Mouse (Mus musculus): ENCODE measurements around the gene Adam1a. TPM values are rescaled to one million over a fixed set of nuclear protein-coding genes. Genes with fewer than 3 reads are reported as not detected.
"Not testable (repeated sequence)": the region's sequence is repeated elsewhere in the genome, so short reads cannot be mapped to it uniquely, and the experiment has no call there.

The Adam1a gene
- polyA plus RNA-seq, 1 experiment from 2014 or later = 0.33 TPM

DNA sequence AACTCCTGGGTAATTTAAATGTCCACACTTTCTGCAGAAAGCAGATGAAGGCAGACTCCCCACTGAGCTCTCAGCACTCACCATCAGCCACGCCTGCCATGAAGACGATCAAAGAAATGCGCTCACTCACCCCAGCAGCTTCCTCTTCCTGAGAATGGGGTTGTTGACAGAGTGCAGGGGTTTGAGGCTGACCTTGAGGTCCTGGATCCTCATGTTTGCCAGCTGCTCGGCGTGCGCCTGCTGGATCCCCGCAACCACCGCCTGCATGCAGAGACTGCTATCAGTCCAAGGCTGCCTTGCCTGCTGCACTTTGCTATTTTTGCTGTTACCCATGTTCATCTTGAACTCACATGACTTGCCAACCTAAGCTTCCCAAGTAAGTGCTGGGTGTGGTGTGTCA is 18.3 kb downstream of the Adam1a start:
- Histone ChIP-seq H3K27ac (no peak overlapping the region; the same call in 1 of the 2 replicates), H3K27me3 (no peaks in the 10 kb centered on the region), H3K9ac (no peak overlapping the region), H3K4me2 (no peak overlapping the region), H3K9me3 (replicated peaks) (no peaks in the 10 kb centered on the region), H3K4me1 (replicated peaks) (no peaks in the 10 kb centered on the region), H3K36me3 (peaks cover 85% of the 10 kb centered on the region), H3K4me3 (replicated peaks) (no peak overlapping the region)
- 83% methylated on average over 8 of the region's 8 CpGs for WGBS (ENCODE audit: insufficient replicate concordance)
- DNase-seq = no peak
- ATAC-seq (ENCODE audit: low read depth) = no peak

- DNase-seq = no peak
These were observed 18.8 kb downstream of the Adam1a start for GRCm38 (mm10) chr5:121526526-121526925.

GRCm38 (mm10) chr5:121525774-121526450 is 19.4 kb downstream of the Adam1a start:
- 88% methylated on average over 14 of the region's 14 CpGs for WGBS (ENCODE audit: insufficient replicate concordance)
- Histone ChIP-seq H3K36me3 (peaks cover 86% of the 10 kb centered on the region), H3K4me1 (replicated peaks) (no peaks in the 10 kb centered on the region), H3K4me2 (no peak overlapping the region), H3K9ac (no peak overlapping the region), H3K4me3 (replicated peaks) (no peak overlapping the region), H3K27me3 (no peaks in the 10 kb centered on the region), H3K27ac (no peak overlapping the region), H3K9me3 (replicated peaks) (no peaks in the 10 kb centered on the region)
- ATAC-seq (ENCODE audit: low read depth) (no peak), DNase-seq (no peak)

More at GRCm38 (mm10) chr5:121526526-121526925, 18.8 kb downstream of the Adam1a start:
- Histone ChIP-seq H3K36me3 (peaks cover 86% of the 10 kb centered on the region), H3K4me2 (no peak overlapping the region), H3K4me3 (replicated peaks) (no peak overlapping the region), H3K27me3 (no peaks in the 10 kb centered on the region), H3K27ac (no peak overlapping the region), H3K9ac (no peak overlapping the region), H3K4me1 (replicated peaks) (no peaks in the 10 kb centered on the region), H3K9me3 (replicated peaks) (no peaks in the 10 kb centered on the region)
- 84% methylated on average over 7 of the region's 7 CpGs for WGBS (ENCODE audit: insufficient replicate concordance)
- ATAC-seq (ENCODE audit: low read depth) = no peak

DNA sequence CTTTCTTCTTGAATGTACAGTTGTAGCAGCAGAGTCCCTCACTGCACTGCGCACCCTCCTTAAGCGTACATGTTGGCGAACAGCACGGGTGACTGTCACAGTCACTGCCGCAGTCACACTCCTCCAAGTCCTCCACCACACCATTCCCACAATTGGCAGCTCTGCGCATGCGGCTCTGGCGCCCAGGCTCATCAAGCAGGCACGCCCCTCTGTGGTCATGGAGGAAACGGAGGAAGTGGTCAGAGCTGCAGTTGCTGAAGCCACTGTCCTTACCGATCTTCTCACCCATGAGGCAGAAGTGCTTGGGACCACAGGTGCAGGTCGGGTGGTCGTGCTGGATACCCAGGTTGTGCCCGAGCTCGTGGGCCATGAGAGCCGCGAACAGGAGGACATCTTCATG is 25.5 kb downstream of the Adam1a start:
- not testable (repeated sequence) for DNase-seq; H3K9me3 ChIP-seq (replicated peaks); H3K9ac ChIP-seq; H3K27ac ChIP-seq; H3K4me1 ChIP-seq (replicated peaks); H3K4me3 ChIP-seq (replicated peaks); H3K4me2 ChIP-seq; ATAC-seq (ENCODE audit: low read depth); H3K27me3 ChIP-seq
- peaks cover 40% of the 10 kb centered on the region for H3K36me3 ChIP-seq
- 51% methylated on average over 11 of the region's 17 CpGs for WGBS (ENCODE audit: insufficient replicate concordance)

- WGBS (ENCODE audit: insufficient replicate concordance) = 77% methylated on average over 9 of the region's 9 CpGs
- DNase-seq (no peak), ATAC-seq (ENCODE audit: low read depth) (no peak)
- H3K27me3 ChIP-seq = no peaks in the 10 kb centered on the region
- H3K9ac ChIP-seq = no peak overlapping the region
- H3K27ac ChIP-seq = no peak overlapping the region
- H3K4me3 ChIP-seq (replicated peaks) = no peak overlapping the region
- no peak overlapping the region for H3K4me2 ChIP-seq
- H3K36me3 ChIP-seq = peaks cover 32% of the 10 kb centered on the region
- H3K9me3 ChIP-seq (replicated peaks) = no peaks in the 10 kb centered on the region
- H3K4me1 ChIP-seq (replicated peaks) = no peaks in the 10 kb centered on the region
These were observed 26.3 kb downstream of the Adam1a start for GRCm38 (mm10) chr5:121518983-121519382.

DNA sequence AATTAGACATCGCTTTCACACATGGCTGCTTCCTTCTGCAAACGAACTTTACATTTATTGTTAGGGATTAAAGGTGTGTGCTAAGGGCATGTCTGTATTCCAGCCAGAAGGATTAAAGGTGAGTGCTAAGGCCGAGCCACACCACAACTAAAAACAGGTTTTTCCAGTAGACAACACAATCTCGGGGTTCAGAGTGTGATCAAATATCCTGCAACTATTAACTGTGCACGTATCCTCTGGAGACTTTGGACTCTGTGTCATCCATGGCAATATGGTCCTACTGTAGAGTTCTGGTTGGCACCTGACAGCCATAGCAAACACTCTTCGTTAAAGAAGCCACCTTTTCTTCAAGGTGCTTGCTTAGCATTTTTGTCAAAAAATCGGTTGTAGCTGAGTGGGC is 35.3 kb downstream of the Adam1a start:
- H3K36me3 ChIP-seq = no peaks in the 10 kb centered on the region
- no peak overlapping the region for H3K9ac ChIP-seq
- H3K27me3 ChIP-seq = no peaks in the 10 kb centered on the region
- WGBS (ENCODE audit: insufficient replicate concordance) = 59% methylated on average over 7 of the region's 7 CpGs
- no peak overlapping the region for H3K4me3 ChIP-seq (replicated peaks)
- no peak for DNase-seq
- H3K27ac ChIP-seq = no peak overlapping the region
- ATAC-seq (ENCODE audit: low read depth) = no peak
- H3K4me1 ChIP-seq (replicated peaks) = no peaks in the 10 kb centered on the region
- no peak overlapping the region for H3K4me2 ChIP-seq
- no peaks in the 10 kb centered on the region for H3K9me3 ChIP-seq (replicated peaks)

DNA sequence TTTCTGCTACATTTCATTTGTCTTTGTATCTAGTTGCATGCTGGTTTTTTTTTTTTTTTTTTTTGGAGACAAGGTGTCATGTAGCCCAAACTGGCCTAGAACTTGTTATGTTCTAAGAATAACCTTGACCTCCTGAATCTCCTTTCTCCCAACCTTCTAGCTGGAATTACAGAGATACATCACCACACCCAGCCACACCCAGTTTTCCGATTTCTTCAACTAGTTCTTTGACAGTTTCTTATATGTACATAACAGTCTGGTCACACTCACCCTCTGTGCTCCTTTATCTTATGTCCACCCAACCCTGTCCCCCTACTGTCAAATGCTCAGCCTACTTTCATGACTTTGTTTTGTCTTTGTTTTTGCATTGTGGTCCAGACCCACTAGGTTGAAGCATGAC is 38.4 kb downstream of the Adam1a start:
- H3K27ac ChIP-seq = no peak overlapping the region
- H3K27me3 ChIP-seq = no peaks in the 10 kb centered on the region
- 39% methylated on average over 1 of the region's 1 CpGs for WGBS (ENCODE audit: insufficient replicate concordance)
- DNase-seq (no peak), ATAC-seq (ENCODE audit: low read depth) (no peak)
- no peak overlapping the region for H3K4me2 ChIP-seq
- no peaks in the 10 kb centered on the region for H3K9me3 ChIP-seq (replicated peaks)
- no peak overlapping the region for H3K9ac ChIP-seq
- no peaks in the 10 kb centered on the region for H3K36me3 ChIP-seq
- H3K4me1 ChIP-seq (replicated peaks) = no peaks in the 10 kb centered on the region
- H3K4me3 ChIP-seq (replicated peaks) = no peak overlapping the region

- no peaks in the 10 kb centered on the region for H3K27me3 ChIP-seq
- H3K36me3 ChIP-seq = no peaks in the 10 kb centered on the region
- ATAC-seq (ENCODE audit: low read depth) (no peak), DNase-seq (no peak)
- 58% methylated on average over 3 of the region's 3 CpGs for WGBS (ENCODE audit: insufficient replicate concordance)
- H3K9ac ChIP-seq = no peak within 1 kb of the TSS
- H3K4me2 ChIP-seq = no peak within 1 kb of the TSS
- no peak within 1 kb of the TSS for H3K4me3 ChIP-seq (replicated peaks)
- H3K27ac ChIP-seq = no peak within 1 kb of the TSS
- H3K4me1 ChIP-seq (replicated peaks) = peaks cover 14% of the 10 kb centered on the region
- no peaks in the 10 kb centered on the region for H3K9me3 ChIP-seq (replicated peaks)
These were observed 42.1 kb downstream of the Adam1a start, which contains the start of gene Adam1b for GRCm38 (mm10) chr5:121503231-121503630. Gene Adam1b, minus strand, starts transcription at chr5:121503435.

GRCm38 (mm10) chr5:121501424-121501996 is 43.8 kb downstream of the Adam1a start:
- not testable (repeated sequence) for H3K36me3 ChIP-seq; H3K27me3 ChIP-seq; H3K9ac ChIP-seq; H3K4me3 ChIP-seq (replicated peaks); H3K27ac ChIP-seq; H3K9me3 ChIP-seq (replicated peaks)
- peaks cover 14% of the 10 kb centered on the region for H3K4me1 ChIP-seq (replicated peaks)
- H3K4me2 ChIP-seq = peak overlapping the region; percentile 36
- ATAC-seq (ENCODE audit: low read depth) (0 out of 2 replicates have a peak, but pooled peaks have one; percentile 47), DNase-seq (peak; percentile 10)
- WGBS (ENCODE audit: insufficient replicate concordance) = 28% methylated on average over 11 of the region's 17 CpGs

- peaks cover 14% of the 10 kb centered on the region for H3K4me1 ChIP-seq (replicated peaks)
- H3K4me2 ChIP-seq = peak overlapping the region; percentile 36
- peak overlapping the region; percentile 15; the same call in 1 of the 2 replicates for H3K9ac ChIP-seq
- no peaks in the 10 kb centered on the region for H3K36me3 ChIP-seq
- WGBS (ENCODE audit: insufficient replicate concordance) = 21% methylated on average over 7 of the region's 7 CpGs
- H3K9me3 ChIP-seq (replicated peaks) = no peaks in the 10 kb centered on the region
- H3K27ac ChIP-seq = no peak overlapping the region
- DNase-seq = no peak
- no peaks in the 10 kb centered on the region for H3K27me3 ChIP-seq
- no peak overlapping the region for H3K4me3 ChIP-seq (replicated peaks)
- 0 out of 2 replicates have a peak, but pooled peaks have one; percentile 43 for ATAC-seq (ENCODE audit: low read depth)
These were observed 44.6 kb downstream of the Adam1a start for GRCm38 (mm10) chr5:121500719-121501118.

DNA sequence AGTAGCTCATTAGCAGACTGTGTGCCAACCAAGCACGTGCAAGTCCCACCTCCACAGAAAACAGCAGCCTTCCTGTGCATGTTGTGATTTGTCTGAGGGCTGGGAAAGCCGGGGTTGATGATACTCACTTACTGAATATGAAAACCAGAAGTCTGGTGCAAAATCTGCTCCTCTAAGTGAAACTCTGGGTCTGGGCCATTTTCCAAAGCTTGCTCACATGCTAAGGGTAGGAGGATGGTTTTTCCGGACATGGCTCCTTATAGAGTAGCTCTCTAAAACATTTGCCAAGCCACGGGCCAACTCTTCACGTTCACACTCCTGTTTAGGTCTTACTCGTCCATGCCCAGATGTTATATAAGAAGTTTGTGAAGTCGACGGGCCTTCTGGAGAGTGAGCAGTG is 52.0 kb downstream of the Adam1a start:
- no peak overlapping the region for H3K4me2 ChIP-seq
- no peak overlapping the region for H3K4me3 ChIP-seq (replicated peaks)
- DNase-seq = no peak
- no peaks in the 10 kb centered on the region for H3K9me3 ChIP-seq (replicated peaks)
- H3K9ac ChIP-seq = no peak overlapping the region
- no peak overlapping the region for H3K27ac ChIP-seq
- no peak for ATAC-seq (ENCODE audit: low read depth)
- no peaks in the 10 kb centered on the region for H3K27me3 ChIP-seq
- 57% methylated on average over 8 of the region's 8 CpGs for WGBS (ENCODE audit: insufficient replicate concordance)
- no peaks in the 10 kb centered on the region for H3K4me1 ChIP-seq (replicated peaks)
- H3K36me3 ChIP-seq = no peaks in the 10 kb centered on the region

DNA sequence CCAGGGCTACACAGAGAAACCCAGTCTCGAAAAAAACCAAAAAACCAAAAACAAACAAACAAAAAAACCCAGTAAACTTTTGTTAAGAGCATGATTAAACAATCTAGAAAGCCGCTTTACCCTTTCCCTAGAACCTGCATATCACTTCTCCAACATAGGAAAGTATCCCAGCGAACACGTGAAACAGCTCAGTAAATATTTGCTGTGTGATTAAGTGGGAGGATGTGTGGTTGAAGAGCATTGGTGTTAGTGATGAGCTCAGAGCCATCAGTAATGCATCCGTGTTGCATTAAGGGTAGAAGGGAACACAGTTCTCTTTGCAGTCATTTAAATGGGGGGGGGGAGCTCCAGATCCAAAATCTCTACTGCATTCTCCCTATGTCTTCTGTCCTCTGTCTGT is 60.5 kb downstream of the Adam1a start:
- no peak for DNase-seq
- no peaks in the 10 kb centered on the region for H3K4me1 ChIP-seq (replicated peaks)
- WGBS (ENCODE audit: insufficient replicate concordance) = 60% methylated on average over 5 of the region's 5 CpGs

More for the DNA sequence above, 60.5 kb downstream of the Adam1a start:
- Histone ChIP-seq H3K9ac (no peak overlapping the region), H3K27me3 (0 out of 2 replicates have a peak, but pooled peaks cover 4% of the 10 kb centered on the region), H3K27ac (no peak overlapping the region), H3K4me3 (replicated peaks) (no peak overlapping the region), H3K4me2 (no peak overlapping the region), H3K9me3 (replicated peaks) (no peaks in the 10 kb centered on the region), H3K36me3 (no peaks in the 10 kb centered on the region)
- no peak for ATAC-seq (ENCODE audit: low read depth)
